Mouse (Mus musculus): ENCODE results near the gene Casq1. TPM values are rescaled to one million over a fixed set of nuclear protein-coding genes. Genes with fewer than 3 reads are reported as not detected.
A peak's percentile ranks its signal among the peaks of the same experiment; 100 is the strongest.

Casq1 gene
- polyA plus RNA-seq, 1 experiment from 2014 or later = 2.3 TPM

DNA sequence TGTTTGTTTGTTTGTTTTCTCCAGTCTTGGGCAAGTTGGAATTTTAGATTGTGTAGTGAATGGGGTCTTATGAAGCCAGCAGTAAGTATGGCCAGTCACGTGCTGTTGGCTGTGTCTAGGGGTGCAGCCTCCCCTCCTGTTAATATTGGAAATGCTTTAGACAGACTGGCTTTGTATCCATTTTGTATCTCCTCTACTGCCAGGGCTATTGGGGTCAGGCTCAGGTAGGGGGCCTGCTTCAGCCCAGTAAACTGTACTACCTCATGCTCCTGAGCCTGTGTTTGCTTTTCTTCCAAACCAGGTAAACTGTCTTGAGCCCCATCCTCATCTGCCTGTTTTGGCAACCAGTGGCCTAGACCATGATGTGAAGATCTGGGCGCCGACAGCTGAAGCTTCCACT is 27.5 kb downstream of the Casq1 start:
- Histone ChIP-seq H3K9me3 (no peaks in the 10 kb centered on the region), H3K36me3 (replicated peaks) (peaks cover 92% of the 10 kb centered on the region), H3K4me1 (peaks cover 12% of the 10 kb centered on the region), H3K4me3 (replicated peaks) (no peak overlapping the region), H3K9ac (no peak overlapping the region), H3K4me2 (no peak overlapping the region), H3K27ac (peak overlapping the region; percentile 25; the same call in 1 of the 2 replicates), H3K27me3 (no peaks in the 10 kb centered on the region)
- WGBS = 92% methylated on average over 3 of the region's 3 CpGs
- no peak for ATAC-seq (ENCODE audit: low FRiP score)

- Histone ChIP-seq H3K9ac (no peak overlapping the region), H3K27me3 (no peaks in the 10 kb centered on the region), H3K4me2 (no peak overlapping the region), H3K9me3 (no peaks in the 10 kb centered on the region), H3K27ac (no peak overlapping the region), H3K36me3 (replicated peaks) (peaks cover 92% of the 10 kb centered on the region), H3K4me1 (peaks cover 12% of the 10 kb centered on the region), H3K4me3 (replicated peaks) (no peak overlapping the region)
- ATAC-seq (ENCODE audit: low FRiP score) = no peak
- 86% methylated on average over 2 of the region's 2 CpGs for WGBS
Observed at GRCm38 (mm10) chr1:172191578-172191977, 28.1 kb downstream of the Casq1 start.

GRCm38 (mm10) chr1:172188891-172189290 is 30.8 kb downstream of the Casq1 start:
- Histone ChIP-seq H3K4me1 (no peaks in the 10 kb centered on the region), H3K4me2 (no peak overlapping the region), H3K9me3 (no peaks in the 10 kb centered on the region), H3K27me3 (no peaks in the 10 kb centered on the region), H3K4me3 (replicated peaks) (no peak overlapping the region), H3K27ac (no peak overlapping the region), H3K9ac (no peak overlapping the region), H3K36me3 (replicated peaks) (peaks cover 82% of the 10 kb centered on the region)
- no peak for ATAC-seq (ENCODE audit: low FRiP score)
- WGBS = 77% methylated on average over 4 of the region's 4 CpGs

DNA sequence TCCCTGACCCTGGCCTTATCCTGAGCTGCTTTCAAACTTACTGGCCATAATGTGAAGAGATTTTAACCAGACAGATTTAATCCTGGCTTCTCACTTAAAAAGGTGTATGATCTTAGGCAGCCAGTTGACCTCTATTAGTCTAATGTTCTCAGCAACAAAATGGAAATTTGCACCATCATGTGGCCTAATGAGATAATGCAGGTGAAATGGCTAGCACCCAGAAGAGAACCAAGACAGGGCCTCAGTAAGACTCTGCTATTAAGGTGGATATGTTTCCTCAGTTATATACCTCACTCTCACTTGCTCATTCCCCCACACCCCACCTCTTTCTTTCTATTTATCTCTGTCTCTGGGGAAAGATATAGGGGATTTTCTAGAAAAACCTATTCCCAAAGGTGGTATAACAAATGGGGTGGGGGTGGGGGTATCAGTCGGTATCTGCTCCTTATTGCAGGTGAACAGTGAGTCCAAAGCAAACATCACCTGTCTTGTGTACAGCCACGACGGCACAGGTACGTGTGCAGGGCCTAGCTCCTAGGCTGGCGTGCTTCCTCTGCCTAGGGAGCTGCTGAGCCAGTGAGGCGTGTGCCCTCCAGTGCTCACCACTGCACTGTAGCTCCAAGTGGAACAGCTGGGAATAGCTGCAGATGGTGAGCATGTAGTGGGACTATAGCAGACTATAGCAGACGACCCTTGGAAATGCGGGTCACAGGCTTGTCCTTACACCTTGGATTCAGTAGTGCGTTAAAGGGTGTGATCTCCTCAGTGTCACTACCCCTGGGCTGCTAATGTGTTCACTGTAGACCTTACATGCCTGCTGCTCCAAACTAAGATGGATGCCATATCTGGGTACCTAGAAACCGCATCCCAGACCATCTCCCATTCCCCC is 33.0 kb downstream of the Casq1 start:
- Histone ChIP-seq H3K9me3 (no peaks in the 10 kb centered on the region), H3K4me3 (replicated peaks) (no peak overlapping the region), H3K36me3 (replicated peaks) (peaks cover 75% of the 10 kb centered on the region), H3K4me2 (no peak overlapping the region), H3K9ac (no peak overlapping the region), H3K4me1 (no peaks in the 10 kb centered on the region), H3K27me3 (no peaks in the 10 kb centered on the region), H3K27ac (no peak overlapping the region)
- ATAC-seq (ENCODE audit: low FRiP score) = peak; percentile 61; the same call in 1 of the 2 replicates
- 97% methylated on average over 10 of the region's 10 CpGs for WGBS

- peaks cover 68% of the 10 kb centered on the region for H3K36me3 ChIP-seq (replicated peaks)
- no peak overlapping the region for H3K9ac ChIP-seq
- no peak overlapping the region for H3K27ac ChIP-seq
- ATAC-seq (ENCODE audit: low FRiP score) = no peak
- H3K4me2 ChIP-seq = no peak overlapping the region
- no peaks in the 10 kb centered on the region for H3K27me3 ChIP-seq
- H3K4me1 ChIP-seq = no peaks in the 10 kb centered on the region
- H3K9me3 ChIP-seq = no peaks in the 10 kb centered on the region
- H3K4me3 ChIP-seq (replicated peaks) = no peak overlapping the region
Observed at GRCm38 (mm10) chr1:172183915-172184314, 35.8 kb downstream of the Casq1 start.

DNA sequence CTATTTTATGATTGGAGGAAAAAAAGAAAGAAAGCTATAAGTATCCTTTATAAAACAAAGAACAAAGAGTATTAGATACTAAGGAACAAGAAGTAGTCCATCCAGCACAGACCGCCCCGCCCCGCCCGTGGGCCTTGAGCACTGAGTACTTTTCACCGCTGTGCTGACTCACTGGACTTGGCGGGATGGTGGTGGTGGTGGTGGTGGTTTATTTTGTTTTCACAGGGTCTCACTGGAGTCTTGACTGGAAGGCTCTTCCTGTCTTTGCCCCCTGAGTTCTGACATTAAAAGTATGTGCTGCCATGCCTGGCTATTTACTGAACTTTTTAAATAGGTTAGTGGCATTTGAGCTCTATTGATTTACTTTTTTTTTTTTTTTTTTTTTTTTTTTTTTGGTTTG is 36.6 kb downstream of the Casq1 start:
- H3K36me3 ChIP-seq (replicated peaks) = peaks cover 66% of the 10 kb centered on the region
- H3K4me3 ChIP-seq (replicated peaks) = no peak overlapping the region
- ATAC-seq (ENCODE audit: low FRiP score) = no peak
- no peaks in the 10 kb centered on the region for H3K4me1 ChIP-seq
- no peaks in the 10 kb centered on the region for H3K27me3 ChIP-seq
- H3K27ac ChIP-seq = no peak overlapping the region
- 95% methylated on average over 6 of the region's 6 CpGs for WGBS
- H3K9me3 ChIP-seq = no peaks in the 10 kb centered on the region
- no peak overlapping the region for H3K4me2 ChIP-seq
- H3K9ac ChIP-seq = no peak overlapping the region

DNA sequence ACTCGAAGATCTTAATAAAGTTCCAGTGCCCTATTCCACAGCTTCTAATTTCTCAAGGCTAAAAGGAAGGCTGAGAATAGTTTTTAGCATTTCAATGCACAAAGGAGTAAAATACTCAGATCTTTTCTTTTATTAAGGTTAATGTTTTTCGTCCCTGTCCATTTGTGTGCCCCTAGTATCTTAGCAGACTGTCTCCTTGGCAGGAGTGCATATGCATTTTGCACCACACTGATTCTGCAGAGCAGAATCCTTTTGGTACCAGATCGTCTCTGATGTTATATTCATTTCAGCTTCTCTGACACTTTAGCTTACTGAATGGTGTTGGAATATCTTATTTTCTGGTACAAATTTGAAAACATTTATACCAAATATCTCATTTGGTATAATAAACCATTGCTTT is 37.9 kb downstream of the Casq1 start:
- H3K36me3 ChIP-seq (replicated peaks) = peaks cover 61% of the 10 kb centered on the region
- no peak overlapping the region for H3K27ac ChIP-seq
- no peaks in the 10 kb centered on the region for H3K27me3 ChIP-seq
- no peak for ATAC-seq (ENCODE audit: low FRiP score)
- 95% methylated on average over 3 of the region's 3 CpGs for whole genome bisulfite sequencing
- no peaks in the 10 kb centered on the region for H3K4me1 ChIP-seq
- H3K4me2 ChIP-seq = no peak overlapping the region
- H3K9ac ChIP-seq = no peak overlapping the region
- no peaks in the 10 kb centered on the region for H3K9me3 ChIP-seq
- no peak overlapping the region for H3K4me3 ChIP-seq (replicated peaks)

DNA sequence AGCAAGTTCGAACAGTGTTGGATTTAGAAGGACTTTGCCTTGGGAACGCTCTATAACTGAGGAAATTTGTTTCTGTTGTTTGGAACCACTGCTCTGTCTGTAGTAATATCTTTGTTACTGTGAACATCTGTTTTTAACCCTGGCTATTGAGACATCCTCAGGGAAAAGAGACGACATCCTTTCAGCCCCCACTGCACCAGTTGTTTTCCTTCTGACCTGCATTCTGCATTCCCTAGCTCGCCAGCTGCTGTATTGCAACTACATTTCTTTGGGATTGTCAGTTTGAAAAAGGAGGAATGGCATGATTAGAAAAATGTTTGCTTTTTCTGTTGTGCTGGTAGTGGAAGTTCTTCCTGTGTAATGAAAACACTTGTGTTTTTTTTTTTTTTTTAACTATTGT is 38.8 kb downstream of the Casq1 start:
- WGBS = 85% methylated on average over 4 of the region's 4 CpGs

GRCm38 (mm10) chr1:172179102-172179501 is 40.6 kb downstream of the Casq1 start:
- Histone ChIP-seq H3K4me3 (replicated peaks) (no peak overlapping the region), H3K9me3 (no peaks in the 10 kb centered on the region), H3K9ac (no peak overlapping the region), H3K36me3 (replicated peaks) (peaks cover 65% of the 10 kb centered on the region), H3K27ac (no peak overlapping the region), H3K4me1 (no peaks in the 10 kb centered on the region), H3K27me3 (no peaks in the 10 kb centered on the region), H3K4me2 (no peak overlapping the region)
- ATAC-seq (ENCODE audit: low FRiP score) = no peak
- WGBS = 82% methylated on average over 7 of the region's 7 CpGs

More for the DNA sequence above, 38.8 kb downstream of the Casq1 start:
- Histone ChIP-seq H3K4me1 (no peaks in the 10 kb centered on the region), H3K4me2 (no peak overlapping the region), H3K27me3 (no peaks in the 10 kb centered on the region), H3K27ac (no peak overlapping the region), H3K9ac (no peak overlapping the region), H3K4me3 (replicated peaks) (no peak overlapping the region), H3K9me3 (no peaks in the 10 kb centered on the region), H3K36me3 (replicated peaks) (peaks cover 55% of the 10 kb centered on the region)
- ATAC-seq (ENCODE audit: low FRiP score) = no peak

DNA sequence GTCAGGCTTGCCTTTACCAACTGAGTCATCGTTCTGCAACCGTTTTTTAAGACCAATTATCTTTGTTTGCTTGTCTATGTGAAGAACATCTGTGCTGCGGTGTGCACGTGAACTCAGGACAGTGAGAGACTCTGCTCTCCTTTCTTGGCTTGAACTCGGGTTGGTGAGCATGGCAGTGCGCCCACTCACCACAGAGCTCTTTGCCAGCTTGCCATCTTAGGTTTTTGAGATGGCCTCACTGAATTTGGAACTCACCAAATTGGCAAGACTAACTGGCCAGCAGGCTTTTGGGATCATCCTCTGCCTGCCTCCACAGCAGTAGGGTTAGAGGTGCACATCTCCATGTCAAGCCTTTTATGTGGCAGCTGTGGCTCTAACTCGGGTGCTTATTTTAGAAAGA is 41.9 kb downstream of the Casq1 start:
- WGBS = 90% methylated on average over 7 of the region's 7 CpGs

DNA sequence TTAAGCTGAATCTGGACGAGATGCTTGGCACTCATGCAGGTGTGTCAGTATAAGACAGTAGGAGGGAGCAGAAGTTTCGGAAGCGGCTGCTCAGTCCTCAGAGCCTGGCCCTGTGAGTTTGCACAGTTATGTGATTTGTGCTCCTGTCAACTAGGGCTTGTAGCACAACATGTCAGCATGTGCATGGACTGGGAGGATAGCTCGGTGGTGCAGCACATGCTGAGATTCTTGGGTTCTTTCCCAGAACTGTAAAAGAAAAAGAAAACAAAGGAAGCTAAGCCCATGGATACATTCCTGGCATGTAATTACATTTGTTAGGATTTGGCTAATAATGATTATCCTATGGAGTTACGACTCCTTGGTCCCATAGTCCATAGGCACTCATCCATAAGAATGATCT is 46.5 kb downstream of the Casq1 start:
- Histone ChIP-seq H3K36me3 (replicated peaks) (peaks cover 82% of the 10 kb centered on the region), H3K4me1 (no peaks in the 10 kb centered on the region), H3K4me2 (no peak overlapping the region), H3K27me3 (no peaks in the 10 kb centered on the region), H3K9ac (no peak overlapping the region), H3K27ac (no peak overlapping the region), H3K9me3 (no peaks in the 10 kb centered on the region), H3K4me3 (replicated peaks) (no peak overlapping the region)
- WGBS = 80% methylated on average over 5 of the region's 5 CpGs
- no peak for ATAC-seq (ENCODE audit: low FRiP score)

More for the DNA sequence above, 41.9 kb downstream of the Casq1 start:
- H3K4me1 ChIP-seq = no peaks in the 10 kb centered on the region
- no peak for ATAC-seq (ENCODE audit: low FRiP score)
- H3K36me3 ChIP-seq (replicated peaks) = peaks cover 74% of the 10 kb centered on the region
- H3K9me3 ChIP-seq = no peaks in the 10 kb centered on the region
- H3K4me3 ChIP-seq (replicated peaks) = no peak overlapping the region
- no peak overlapping the region for H3K4me2 ChIP-seq
- no peak overlapping the region for H3K9ac ChIP-seq
- H3K27ac ChIP-seq = no peak overlapping the region
- H3K27me3 ChIP-seq = no peaks in the 10 kb centered on the region

DNA sequence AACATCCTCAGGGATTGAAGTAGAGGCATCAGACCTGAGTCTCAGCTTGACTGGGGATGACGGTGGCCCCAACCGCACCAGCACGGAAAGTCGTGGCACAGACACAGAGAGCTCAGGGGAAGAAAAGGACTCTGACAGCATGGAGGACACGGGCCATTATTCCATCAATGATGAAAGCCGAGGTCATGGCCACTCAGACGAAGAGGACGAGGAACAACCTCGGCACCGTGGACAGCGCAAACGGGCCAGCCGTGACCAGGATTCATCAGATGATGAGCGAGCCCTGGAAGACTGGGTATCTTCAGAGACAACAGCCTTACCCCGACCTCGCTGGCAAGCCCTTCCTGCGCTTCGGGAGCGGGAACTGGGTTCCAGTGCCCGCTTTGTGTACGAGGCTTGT is 47.3 kb downstream of the Casq1 start:
- ATAC-seq (ENCODE audit: low FRiP score) = no peak
- 94% methylated on average over 21 of the region's 21 CpGs for WGBS
- H3K4me3 ChIP-seq (replicated peaks) = no peak overlapping the region
- no peaks in the 10 kb centered on the region for H3K4me1 ChIP-seq
- no peaks in the 10 kb centered on the region for H3K27me3 ChIP-seq
- H3K4me2 ChIP-seq = no peak overlapping the region
- H3K9me3 ChIP-seq = no peaks in the 10 kb centered on the region
- peaks cover 82% of the 10 kb centered on the region for H3K36me3 ChIP-seq (replicated peaks)
- H3K27ac ChIP-seq = no peak overlapping the region
- no peak overlapping the region for H3K9ac ChIP-seq

DNA sequence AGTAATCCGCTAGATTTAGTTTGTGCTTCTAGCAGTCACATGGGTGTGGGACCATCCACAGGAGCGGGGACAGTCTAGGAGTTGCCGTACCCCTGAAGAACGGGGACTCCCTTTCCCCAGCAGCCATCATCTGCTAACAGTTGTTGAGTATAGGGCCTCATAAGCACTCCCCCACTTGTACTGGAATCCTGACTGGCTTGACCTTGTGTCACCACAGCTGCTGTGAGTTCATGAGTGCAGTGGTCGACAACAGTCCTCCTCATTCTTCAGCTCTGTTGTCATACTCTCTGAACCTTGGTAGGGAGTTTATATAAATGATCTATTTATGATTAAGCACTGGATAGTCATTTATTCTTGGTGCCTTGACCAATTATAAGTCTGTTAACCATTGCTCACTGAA is 49.9 kb downstream of the Casq1 start:
- 99% methylated on average over 5 of the region's 5 CpGs for WGBS
- Histone ChIP-seq H3K36me3 (replicated peaks) (peaks cover 88% of the 10 kb centered on the region), H3K27ac (no peak overlapping the region), H3K4me1 (peaks cover under 1% of the 10 kb centered on the region; the same call in 1 of the 2 replicates), H3K27me3 (no peaks in the 10 kb centered on the region), H3K4me3 (replicated peaks) (no peak overlapping the region), H3K4me2 (no peak overlapping the region), H3K9me3 (no peaks in the 10 kb centered on the region), H3K9ac (no peak overlapping the region)
- ATAC-seq (ENCODE audit: low FRiP score) = no peak
